Mouse (Mus musculus) lung, embryonic 16.5 days (tissue): ENCODE data around the gene Hdac4. TPM values are rescaled to one million over a fixed set of nuclear protein-coding genes. Genes with fewer than 3 reads are reported as not detected.
A peak's percentile ranks its signal among the peaks of the same experiment; 100 is the strongest.

Source experiments
- ATAC-seq: fragments of 200-750 bp; cut with Nextera tagmentation; 2 replicates; pipeline ENCODE4 v1.8.0; 2017; ENCODE audit warnings: low read depth, mild to moderate bottlenecking, moderate library complexity
- H3K27ac ChIP-seq: fragments of 300-500 bp; sonication (generic); 2 replicates; pipeline ENCODE4 v1.5.1; 2014; ENCODE audit warnings: mild to moderate bottlenecking, control low read depth, low read length
- H3K27me3 ChIP-seq: fragments of 300-500 bp; sonication (generic); 2 replicates; pipeline ENCODE4 v1.6.1; 2014; ENCODE audit warnings: low read depth, low read length, mixed read lengths; ENCODE audit not compliant: control insufficient read depth, insufficient read depth
- H3K36me3 ChIP-seq: fragments of 300-500 bp; sonication (generic); 2 replicates; pipeline ENCODE4 v1.6.1; 2014; ENCODE audit warnings: low read length; ENCODE audit not compliant: control insufficient read depth, insufficient read depth
- H3K4me1 ChIP-seq: fragments of 300-500 bp; sonication (generic); replicated peaks from 2 replicates; pipeline ENCODE4 v1.6.1; 2014; ENCODE audit warnings: low read length, mixed read lengths; ENCODE audit not compliant: control insufficient read depth, insufficient read depth
- H3K4me2 ChIP-seq: fragments of 300-500 bp; sonication (generic); 2 replicates; pipeline ENCODE4 v1.6.1; 2014; ENCODE audit warnings: low read depth, low read length, control low read depth
- H3K4me3 ChIP-seq: fragments of 300-500 bp; sonication (generic); 2 replicates; pipeline ENCODE4 v1.5.1; 2014; ENCODE audit warnings: mild to moderate bottlenecking, low read length, control low read depth
- H3K9ac ChIP-seq: fragments of 300-500 bp; sonication (generic); 2 replicates; pipeline ENCODE4 v1.6.1; 2014; ENCODE audit warnings: low read length, control low read depth
- H3K9me3 ChIP-seq: fragments of 300-500 bp; sonication (generic); 2 replicates; pipeline ENCODE4 v1.6.1; 2016; ENCODE audit warnings: low read length; ENCODE audit not compliant: control insufficient read depth
- WGBS: fragments of 180-500 bp; shearing (Covaris S2); extraction: QIAGEN DNeasy Blood & Tissue Kit; methylation state at CpG from one replicate; pipeline ENCODE4 v1.1.7; 2014; 5-methylcytosine and 5-hydroxymethylcytosine counted together
- polyA plus RNA-seq: library from polyadenylated mRNA; unstranded; fragments of >200 nt; fragmentation: Nextera tagmentation; extraction: Ambion mirVana; gene quantifications from 2 replicates; pipeline ENCODE4 v1.2.1, GENCODE M21; 2015

Gene Hdac4
- polyA plus RNA-seq, 1 experiment from 2014 or later = 15.6 TPM

- Histone ChIP-seq H3K4me3 (no peak overlapping the region), H3K27ac (peak overlapping the region; percentile 92), H3K9ac (peak overlapping the region; percentile 38; the same call in 1 of the 2 replicates), H3K9me3 (no peaks in the 10 kb centered on the region), H3K4me1 (peaks cover 16% of the 10 kb centered on the region; the same call in 1 of the 2 replicates), H3K36me3 (peaks cover 2% of the 10 kb centered on the region; the same call in 1 of the 2 replicates), H3K4me2 (0 out of 2 replicates have a peak overlapping the region, but pooled peaks have one; percentile 6), H3K27me3 (no peaks in the 10 kb centered on the region)
- WGBS = 62% methylated on average over 13 of the region's 13 CpGs
- ATAC-seq = peak; percentile 91
Observed at GRCm38 (mm10) chr1:91929051-91929450, 266.4 kb downstream of the Hdac4 start.

- ATAC-seq = no peak
- Histone ChIP-seq H3K9me3 (no peaks in the 10 kb centered on the region), H3K36me3 (no peaks in the 10 kb centered on the region), H3K4me3 (no peak overlapping the region), H3K27ac (peak overlapping the region; percentile 89), H3K27me3 (no peaks in the 10 kb centered on the region), H3K9ac (no peak overlapping the region), H3K4me1 (peaks cover 13% of the 10 kb centered on the region; the same call in 1 of the 2 replicates), H3K4me2 (no peak overlapping the region)
- 61% methylated on average over 10 of the region's 10 CpGs for WGBS
Observed at GRCm38 (mm10) chr1:91927536-91928315, 267.8 kb downstream of the Hdac4 start.

- WGBS = 90% methylated on average over 9 of the region's 9 CpGs
- no peaks in the 10 kb centered on the region for H3K27me3 ChIP-seq
- no peak overlapping the region for H3K27ac ChIP-seq
- H3K4me1 ChIP-seq = peaks cover 6% of the 10 kb centered on the region; the same call in 1 of the 2 replicates
- H3K4me2 ChIP-seq = no peak overlapping the region
- H3K9me3 ChIP-seq = no peaks in the 10 kb centered on the region
- no peaks in the 10 kb centered on the region for H3K36me3 ChIP-seq
- no peak for ATAC-seq
- H3K9ac ChIP-seq = no peak overlapping the region
- no peak overlapping the region for H3K4me3 ChIP-seq
Observed at GRCm38 (mm10) chr1:91923567-91923966, 271.9 kb downstream of the Hdac4 start.

DNA sequence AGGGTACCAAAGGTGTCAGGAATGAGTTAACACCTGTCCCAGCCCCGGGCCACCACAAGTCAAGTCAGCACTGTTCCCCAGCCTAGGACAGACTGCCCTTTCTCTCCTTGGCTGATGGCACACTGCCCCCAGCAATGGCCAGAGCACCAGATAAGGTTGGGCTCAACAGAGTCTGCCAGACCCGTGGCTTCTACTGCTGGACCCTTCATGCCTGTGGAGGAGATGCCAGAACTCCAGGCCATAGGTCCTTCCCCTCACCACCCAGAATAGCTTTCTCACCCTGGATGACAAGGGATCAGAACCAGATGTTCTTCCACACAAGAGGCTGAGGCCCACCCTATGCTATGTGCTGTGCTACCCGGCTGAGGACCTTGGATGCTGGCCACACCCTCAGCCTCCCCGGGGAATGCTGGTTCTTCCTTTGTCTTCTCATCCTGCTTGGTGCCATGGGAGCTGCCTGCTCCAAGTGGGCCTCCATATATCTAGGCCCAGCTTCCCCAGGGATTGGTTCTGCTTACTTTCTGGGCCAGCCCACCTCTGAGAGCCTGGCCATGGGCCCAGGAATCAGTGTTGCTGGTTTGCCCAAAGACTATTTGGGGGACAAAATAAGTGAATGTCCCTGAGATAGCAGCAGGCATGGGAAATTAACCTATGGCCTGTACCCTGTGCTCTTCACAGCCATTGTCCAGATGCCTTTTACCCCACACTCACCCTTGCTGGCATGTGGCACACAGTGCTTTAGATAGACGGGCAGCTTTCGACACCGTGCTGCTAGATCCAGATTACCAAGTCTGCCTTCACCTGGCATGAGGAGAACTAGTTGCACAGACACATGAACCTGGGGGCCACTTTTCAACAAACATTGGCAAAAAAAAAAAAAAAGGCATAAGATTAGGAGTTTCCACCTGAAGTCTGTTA lies 273.0 kb downstream of the Hdac4 start:
- H3K27me3 ChIP-seq = no peaks in the 10 kb centered on the region
- no peaks in the 10 kb centered on the region for H3K9me3 ChIP-seq
- no peak overlapping the region for H3K4me2 ChIP-seq
- 73% methylated on average over 7 of the region's 7 CpGs for WGBS
- H3K36me3 ChIP-seq = no peaks in the 10 kb centered on the region
- no peak overlapping the region for H3K4me3 ChIP-seq
- H3K9ac ChIP-seq = no peak overlapping the region
- peak; percentile 5; the same call in 1 of the 2 replicates for ATAC-seq
- no peak overlapping the region for H3K27ac ChIP-seq
- H3K4me1 ChIP-seq = peaks cover 4% of the 10 kb centered on the region; the same call in 1 of the 2 replicates

DNA sequence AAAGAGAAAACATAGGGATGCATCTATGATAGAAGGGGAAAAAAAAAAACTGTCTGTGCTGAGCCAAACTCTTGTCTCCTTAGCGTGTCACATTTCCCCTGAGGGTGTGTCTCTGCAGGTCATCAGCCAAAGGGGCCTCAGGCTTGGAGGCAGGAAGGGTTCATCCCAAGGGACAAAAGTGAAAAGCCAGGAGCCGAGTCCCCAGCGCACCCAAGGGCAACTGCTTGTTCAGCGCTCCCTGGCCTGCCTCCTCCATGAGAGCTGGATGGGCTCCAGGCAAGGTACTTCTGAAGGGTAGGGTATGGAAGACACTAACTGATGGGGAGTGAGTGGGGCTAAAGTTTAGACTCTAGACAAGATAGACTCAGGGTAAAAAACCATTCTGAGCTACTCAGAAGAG lies 273.8 kb downstream of the Hdac4 start:
- H3K9ac ChIP-seq = no peak overlapping the region
- no peak overlapping the region for H3K27ac ChIP-seq
- H3K27me3 ChIP-seq = no peaks in the 10 kb centered on the region
- peaks cover 6% of the 10 kb centered on the region; the same call in 1 of the 2 replicates for H3K4me1 ChIP-seq
- no peaks in the 10 kb centered on the region for H3K9me3 ChIP-seq
- no peak overlapping the region for H3K4me3 ChIP-seq
- no peak for ATAC-seq
- H3K36me3 ChIP-seq = no peaks in the 10 kb centered on the region
- WGBS = 79% methylated on average over 4 of the region's 4 CpGs
- H3K4me2 ChIP-seq = no peak overlapping the region

DNA sequence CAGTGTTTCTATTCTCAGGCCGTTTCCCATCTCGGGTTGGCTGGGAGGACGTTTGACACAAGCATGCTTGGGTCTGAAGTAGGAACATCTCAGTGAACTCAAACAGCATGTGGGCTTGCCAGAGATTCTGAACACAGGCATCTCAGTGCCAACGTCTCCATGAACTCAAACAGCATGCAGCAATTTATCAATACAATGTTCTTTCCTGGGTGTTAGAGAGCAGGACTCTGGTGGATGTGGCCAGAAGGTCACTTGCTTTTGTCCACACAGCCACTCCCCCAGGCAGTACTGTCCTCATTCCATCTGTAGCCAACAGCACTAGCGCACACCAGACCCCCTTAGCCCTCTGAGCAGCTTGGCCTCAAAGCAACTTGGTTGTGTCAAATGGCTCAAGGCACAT lies 274.2 kb downstream of the Hdac4 start:
- Histone ChIP-seq H3K4me2 (no peak overlapping the region), H3K4me3 (no peak overlapping the region), H3K27ac (no peak overlapping the region), H3K36me3 (no peaks in the 10 kb centered on the region), H3K9ac (no peak overlapping the region), H3K4me1 (peaks cover 6% of the 10 kb centered on the region; the same call in 1 of the 2 replicates), H3K27me3 (no peaks in the 10 kb centered on the region), H3K9me3 (no peaks in the 10 kb centered on the region)
- ATAC-seq = no peak
- WGBS = 56% methylated on average over 5 of the region's 5 CpGs

GRCm38 (mm10) chr1:91920038-91920589 lies 275.4 kb downstream of the Hdac4 start:
- H3K27me3 ChIP-seq = no peaks in the 10 kb centered on the region
- H3K9ac ChIP-seq = 0 out of 2 replicates have a peak overlapping the region, but pooled peaks have one; percentile 8
- no peaks in the 10 kb centered on the region for H3K9me3 ChIP-seq
- no peak overlapping the region for H3K27ac ChIP-seq
- no peak overlapping the region for H3K4me2 ChIP-seq
- 35% methylated on average over 7 of the region's 7 CpGs for WGBS
- no peaks in the 10 kb centered on the region for H3K36me3 ChIP-seq
- peak; percentile 27; the same call in 1 of the 2 replicates for ATAC-seq
- H3K4me1 ChIP-seq = peaks cover 6% of the 10 kb centered on the region; the same call in 1 of the 2 replicates
- no peak overlapping the region for H3K4me3 ChIP-seq

- no peaks in the 10 kb centered on the region for H3K27me3 ChIP-seq
- H3K9me3 ChIP-seq = no peaks in the 10 kb centered on the region
- H3K27ac ChIP-seq = no peak overlapping the region
- H3K4me2 ChIP-seq = no peak overlapping the region
- peaks cover 11% of the 10 kb centered on the region; the same call in 1 of the 2 replicates for H3K4me1 ChIP-seq
- ATAC-seq = no peak
- no peak overlapping the region for H3K9ac ChIP-seq
- H3K4me3 ChIP-seq = no peak overlapping the region
- WGBS = 77% methylated on average over 10 of the region's 10 CpGs
- no peaks in the 10 kb centered on the region for H3K36me3 ChIP-seq
Observed at GRCm38 (mm10) chr1:91918257-91918800, 277.2 kb downstream of the Hdac4 start.
